Mouse (Mus musculus) embryonic facial prominence, embryonic 15.5 days (tissue): ENCODE measurements around the gene B430306N03Rik. TPM values are rescaled to one million over a fixed set of nuclear protein-coding genes. Genes with fewer than 3 reads are reported as not detected.

Source experiments
- ATAC-seq: fragments of 200-750 bp; cut with Nextera tagmentation; 2 replicates; pipeline ENCODE4 v1.8.0; 2017; ENCODE audit warnings: low read depth, moderate TSS enrichment; ENCODE audit not compliant: insufficient number of reproducible peaks, low FRiP score, low TSS enrichment
- H3K27ac ChIP-seq: fragments of 300-500 bp; sonication (generic); replicated peaks from 2 replicates; pipeline ENCODE4 v1.5.1; 2015; ENCODE audit warnings: mild to moderate bottlenecking, inconsistent platforms
- H3K27me3 ChIP-seq: fragments of 300-500 bp; sonication (generic); 2 replicates; pipeline ENCODE4 v1.6.1; 2015; ENCODE audit warnings: inconsistent platforms
- H3K36me3 ChIP-seq: fragments of 300-500 bp; sonication (generic); 2 replicates; pipeline ENCODE4 v1.6.1; 2015; ENCODE audit warnings: mild to moderate bottlenecking, inconsistent platforms
- H3K4me1 ChIP-seq: fragments of 300-500 bp; sonication (generic); 2 replicates; pipeline ENCODE4 v1.6.1; 2015; ENCODE audit warnings: inconsistent platforms
- H3K4me2 ChIP-seq: fragments of 300-500 bp; sonication (generic); replicated peaks from 2 replicates; pipeline ENCODE4 v1.6.1; 2015; ENCODE audit warnings: mild to moderate bottlenecking, inconsistent platforms
- H3K4me3 ChIP-seq: fragments of 300-500 bp; sonication (generic); replicated peaks from 2 replicates; pipeline ENCODE4 v1.5.1; 2015; ENCODE audit warnings: mild to moderate bottlenecking, inconsistent platforms
- H3K9ac ChIP-seq: fragments of 300-500 bp; sonication (generic); 2 replicates; pipeline ENCODE4 v1.6.1; 2015; ENCODE audit warnings: inconsistent platforms
- H3K9me3 ChIP-seq: fragments of 300-500 bp; sonication (generic); replicated peaks from 2 replicates; pipeline ENCODE4 v1.6.1; 2016; ENCODE audit warnings: inconsistent platforms
- WGBS: fragments of 180-500 bp; shearing (Covaris S2); methylation state at CpG from one replicate; pipeline ENCODE4 v1.1.7; 2015; 5-methylcytosine and 5-hydroxymethylcytosine counted together
- polyA plus RNA-seq: library from polyadenylated mRNA; unstranded; fragments of >200 nt; fragmentation: Nextera tagmentation; extraction: Ambion mirVana; gene quantifications from 2 replicates; pipeline ENCODE4 v1.2.1, GENCODE M21; 2015

The B430306N03Rik gene
- polyA plus RNA-seq, 1 experiment from 2014 or later, result 0.27 TPM

DNA sequence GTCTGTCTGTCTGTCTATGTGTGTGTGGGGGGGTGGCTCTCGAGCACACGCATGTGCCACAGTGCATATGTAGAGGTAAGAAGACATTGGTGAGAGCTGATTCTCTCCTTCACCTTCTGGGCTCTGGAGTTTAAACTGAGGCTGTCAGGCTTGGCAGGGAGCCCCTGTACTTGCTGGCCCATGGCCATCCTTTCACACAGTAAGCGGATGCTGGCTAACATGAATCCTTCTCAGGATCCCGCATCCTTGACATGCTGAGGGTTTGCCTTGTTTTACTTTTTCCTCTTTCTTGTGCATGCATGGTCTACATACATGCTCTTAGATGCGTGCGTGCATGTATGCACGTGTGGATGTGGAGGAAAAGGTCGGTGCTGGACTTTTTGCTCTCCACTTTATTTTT is 47.0 kb downstream of the B430306N03Rik start:
- Histone ChIP-seq H3K4me3 (no peak overlapping the region), H3K27me3 (no peaks in the 10 kb centered on the region), H3K4me2 (no peak overlapping the region), H3K9me3 (no peaks in the 10 kb centered on the region), H3K9ac (no peak overlapping the region), H3K4me1 (no peaks in the 10 kb centered on the region), H3K27ac (no peak overlapping the region), H3K36me3 (no peaks in the 10 kb centered on the region)
- WGBS, result 79% methylated on average over 8 of the region's 8 CpGs
- ATAC-seq, result no peak

DNA sequence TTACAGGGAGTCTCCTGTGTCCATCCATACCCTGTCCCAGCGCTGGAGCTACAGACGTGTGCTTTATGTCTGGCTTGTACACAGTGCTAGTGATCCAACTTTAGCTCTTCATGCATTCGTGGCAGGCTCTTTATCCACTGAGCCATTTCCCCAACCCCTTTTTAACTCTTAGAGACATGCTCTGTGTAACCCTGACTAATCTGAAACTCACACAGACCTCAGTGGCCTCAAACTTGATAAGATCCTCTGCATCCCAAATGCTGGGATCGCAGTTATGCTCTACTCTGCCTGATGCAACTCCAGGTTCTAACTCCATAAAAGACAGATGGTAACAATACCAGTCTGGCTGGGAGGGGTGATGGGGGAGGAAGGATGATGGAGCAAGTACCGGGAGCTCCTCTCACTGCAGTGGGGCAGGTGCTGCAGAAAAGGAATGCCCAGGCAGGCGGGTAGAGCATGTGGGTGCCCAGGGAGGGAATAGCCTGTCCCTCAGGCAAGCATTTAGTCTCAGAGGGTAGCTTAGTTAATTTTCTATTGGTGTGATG is 47.6 kb downstream of the B430306N03Rik start:
- 63% methylated on average over 6 of the region's 6 CpGs for WGBS
- Histone ChIP-seq H3K4me3 (no peak overlapping the region), H3K36me3 (no peaks in the 10 kb centered on the region), H3K4me1 (no peaks in the 10 kb centered on the region), H3K27me3 (no peaks in the 10 kb centered on the region), H3K27ac (no peak overlapping the region), H3K9me3 (no peaks in the 10 kb centered on the region), H3K9ac (no peak overlapping the region), H3K4me2 (no peak overlapping the region)
- ATAC-seq, result no peak

DNA sequence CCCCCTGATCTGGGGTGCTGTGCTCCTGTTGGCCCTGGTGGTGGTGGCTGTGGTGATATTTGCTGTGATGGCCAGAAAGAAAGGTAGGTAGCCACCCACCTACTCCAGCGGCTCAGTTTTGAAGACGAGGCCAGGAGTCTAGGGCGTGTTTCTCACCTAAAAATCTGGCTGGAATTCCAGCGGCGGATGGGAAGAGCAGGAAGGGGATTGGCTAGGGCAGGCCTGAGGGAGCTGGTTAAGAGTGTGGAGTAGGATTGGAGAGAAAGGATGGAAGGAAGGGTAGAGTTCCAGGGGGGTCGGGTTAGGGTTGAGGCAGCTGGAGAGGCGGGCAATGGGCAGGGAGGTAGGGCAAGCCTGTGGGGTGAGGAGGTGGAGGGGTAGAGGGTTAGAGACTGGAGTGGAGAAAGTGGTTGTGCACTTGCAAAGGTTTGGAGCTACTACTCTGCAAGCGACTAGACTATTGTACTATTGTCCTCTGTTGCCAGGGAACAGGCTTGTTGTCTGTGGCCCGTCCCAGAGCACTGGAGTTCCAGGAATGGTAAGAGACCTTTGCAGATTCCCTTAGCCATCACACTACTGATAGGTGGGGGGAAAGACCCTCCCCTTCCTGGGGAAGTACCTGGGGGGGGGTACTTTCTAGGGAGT is 49.7 kb downstream of the B430306N03Rik start:
- no peaks in the 10 kb centered on the region for H3K4me1 ChIP-seq
- ATAC-seq, result no peak
- 73% methylated on average over 9 of the region's 9 CpGs for WGBS

DNA sequence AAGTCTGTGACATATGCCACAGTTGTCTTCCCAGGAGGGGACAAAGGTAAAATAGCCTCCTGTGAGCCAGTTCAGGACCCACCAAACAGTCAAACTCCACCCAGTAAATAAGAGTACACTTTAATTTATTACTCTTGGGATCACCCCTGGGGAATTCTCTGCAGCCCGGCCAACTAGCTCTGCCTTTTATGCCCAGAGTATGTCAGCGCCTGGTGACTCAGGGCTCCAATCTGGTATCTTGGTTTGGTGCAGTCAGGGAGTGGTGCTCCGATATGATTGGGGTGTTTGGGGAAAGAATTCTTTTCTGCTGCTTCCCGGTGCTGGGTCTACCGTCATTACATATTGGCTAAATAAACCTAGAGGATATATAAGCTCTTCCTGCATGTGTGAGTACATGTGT is 50.9 kb downstream of the B430306N03Rik start:
- Histone ChIP-seq H3K27me3 (no peaks in the 10 kb centered on the region), H3K27ac (no peak overlapping the region), H3K9me3 (no peaks in the 10 kb centered on the region), H3K4me3 (no peak overlapping the region), H3K36me3 (no peaks in the 10 kb centered on the region), H3K9ac (no peak overlapping the region), H3K4me1 (no peaks in the 10 kb centered on the region), H3K4me2 (no peak overlapping the region)
- ATAC-seq, result no peak
- WGBS, result 84% methylated on average over 5 of the region's 5 CpGs

More for the DNA sequence above, 49.7 kb downstream of the B430306N03Rik start:
- Histone ChIP-seq H3K27ac (no peak overlapping the region), H3K4me2 (no peak overlapping the region), H3K36me3 (no peaks in the 10 kb centered on the region), H3K9me3 (no peaks in the 10 kb centered on the region), H3K4me3 (no peak overlapping the region), H3K27me3 (no peaks in the 10 kb centered on the region), H3K9ac (no peak overlapping the region)

DNA sequence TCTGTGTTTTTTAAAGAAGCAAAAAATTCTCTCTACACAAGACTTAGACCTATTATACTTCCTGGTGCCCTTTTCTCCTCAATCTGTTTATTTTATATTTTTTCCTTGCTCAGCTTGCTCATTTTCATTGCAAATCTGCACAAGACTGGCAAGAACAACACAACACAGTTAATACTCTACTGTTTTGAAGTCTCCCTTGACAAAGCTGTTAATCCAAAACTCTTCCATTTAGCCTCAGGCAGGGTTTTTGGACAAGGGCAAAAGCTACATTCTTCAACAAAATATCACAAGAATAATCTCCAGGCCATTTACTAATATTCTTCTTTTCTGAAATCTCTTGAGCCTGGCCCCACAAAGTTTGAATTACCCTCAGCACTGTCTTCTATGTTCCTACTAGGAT is 55.7 kb downstream of the B430306N03Rik start:
- no peak for ATAC-seq
- Histone ChIP-seq H3K36me3 (no peaks in the 10 kb centered on the region), H3K9me3 (no peaks in the 10 kb centered on the region), H3K27me3 (no peaks in the 10 kb centered on the region), H3K4me1 (no peaks in the 10 kb centered on the region), H3K9ac (no peak overlapping the region), H3K27ac (no peak overlapping the region), H3K4me3 (no peak overlapping the region), H3K4me2 (no peak overlapping the region)

DNA sequence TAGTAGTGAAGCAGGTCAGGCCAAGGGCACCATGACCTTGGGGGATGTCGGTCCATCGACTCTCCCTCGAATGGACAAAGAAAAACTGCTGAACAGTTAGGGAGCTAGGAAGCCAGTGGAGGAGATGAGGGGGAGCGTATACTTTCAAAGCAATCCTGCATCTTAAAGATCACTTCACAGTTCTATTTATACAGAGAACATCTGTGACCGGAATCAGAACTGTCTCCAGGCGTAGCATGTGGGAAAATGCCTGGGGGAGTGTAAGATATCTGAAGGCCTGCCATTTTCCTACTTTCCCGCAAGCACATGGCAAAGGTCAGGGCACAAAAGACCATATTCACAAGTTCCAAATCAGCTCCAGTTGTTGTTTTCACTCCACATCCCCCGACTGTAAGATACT is 57.0 kb downstream of the B430306N03Rik start:
- no peak for ATAC-seq
- WGBS, result 48% methylated on average over 8 of the region's 8 CpGs
- no peaks in the 10 kb centered on the region for H3K4me1 ChIP-seq
- H3K27me3 ChIP-seq, result no peaks in the 10 kb centered on the region
- H3K9me3 ChIP-seq, result no peaks in the 10 kb centered on the region
- H3K36me3 ChIP-seq, result no peaks in the 10 kb centered on the region
- H3K27ac ChIP-seq, result no peak overlapping the region
- no peak overlapping the region for H3K9ac ChIP-seq
- no peak overlapping the region for H3K4me3 ChIP-seq
- H3K4me2 ChIP-seq, result no peak overlapping the region

GRCm38 (mm10) chr17:48376102-48376501 is 60.2 kb downstream of the B430306N03Rik start:
- Histone ChIP-seq H3K4me2 (no peak overlapping the region), H3K9ac (no peak overlapping the region), H3K36me3 (no peaks in the 10 kb centered on the region), H3K9me3 (no peaks in the 10 kb centered on the region), H3K27me3 (no peaks in the 10 kb centered on the region), H3K4me1 (no peaks in the 10 kb centered on the region), H3K27ac (no peak overlapping the region), H3K4me3 (no peak overlapping the region)
- WGBS, result 93% methylated on average over 1 of the region's 1 CpGs
- ATAC-seq, result no peak

Other genes starting within 250 kb of the B430306N03Rik start
- gene 1700067P10Rik, start 226.8 kb upstream of the B430306N03Rik start, polyA plus RNA-seq, result not detected in 2 replicates
- gene 9830107B12Rik, start 169.9 kb upstream of the B430306N03Rik start, polyA plus RNA-seq, result not detected in 2 replicates
- gene A530064D06Rik, start 148.9 kb upstream of the B430306N03Rik start, polyA plus RNA-seq, result 0.35 TPM in 1 of 2 replicates, not detected in the other
- 0.11 TPM in 1 of 2 replicates, not detected in the other for gene Trem1, start 83.4 kb upstream of the B430306N03Rik start, polyA plus RNA-seq
- not detected in 2 replicates for gene Trem3, start 68.4 kb upstream of the B430306N03Rik start, polyA plus RNA-seq
- 0.15 and 0.42 TPM in 2 replicates for gene Treml4, start 51.8 kb upstream of the B430306N03Rik start, polyA plus RNA-seq
- 0.05 and 0.13 TPM in 2 replicates for gene Treml2, start 16.6 kb upstream of the B430306N03Rik start, polyA plus RNA-seq
- gene Trem2, start 30.3 kb downstream of the B430306N03Rik start, polyA plus RNA-seq, result 4.3 and 5.8 TPM in 2 replicates
- 0.98 and 1.0 TPM in 2 replicates for gene Treml1, start 43.8 kb downstream of the B430306N03Rik start, polyA plus RNA-seq
- gene Nfya, start 93.8 kb downstream of the B430306N03Rik start, polyA plus RNA-seq, result 14.2 TPM in 2 replicates
- 46.5 TPM in 2 replicates for gene Oard1, start 93.9 kb downstream of the B430306N03Rik start, polyA plus RNA-seq
- 25.7 and 38.4 TPM in 2 replicates for gene Apobec2, start 116.8 kb downstream of the B430306N03Rik start, polyA plus RNA-seq
- gene Tspo2, start 135.4 kb downstream of the B430306N03Rik start, polyA plus RNA-seq, result 1.6 and 2.4 TPM in 2 replicates
- 0.43 TPM in 1 of 2 replicates, not detected in the other for gene Unc5cl, start 138.8 kb downstream of the B430306N03Rik start, polyA plus RNA-seq